Mouse (Mus musculus) embryonic facial prominence, embryonic 15.5 days (tissue): Measurements from ENCODE around the gene Cyp4f16. TPM values are rescaled to one million over a fixed set of nuclear protein-coding genes. Genes with fewer than 3 reads are reported as not detected.
"Not testable (repeated sequence)": the region's sequence is repeated elsewhere in the genome, so short reads cannot be mapped to it uniquely, and the experiment has no call there.

Experiments used
- ATAC-seq: fragments of 200-750 bp; cut with Nextera tagmentation; 2 replicates; pipeline ENCODE4 v1.8.0; 2017; ENCODE audit warnings: low read depth, moderate TSS enrichment; ENCODE audit not compliant: insufficient number of reproducible peaks, low FRiP score, low TSS enrichment
- H3K27ac ChIP-seq: fragments of 300-500 bp; sonication (generic); replicated peaks from 2 replicates; pipeline ENCODE4 v1.5.1; 2015; ENCODE audit warnings: mild to moderate bottlenecking, inconsistent platforms
- H3K27me3 ChIP-seq: fragments of 300-500 bp; sonication (generic); 2 replicates; pipeline ENCODE4 v1.6.1; 2015; ENCODE audit warnings: inconsistent platforms
- H3K36me3 ChIP-seq: fragments of 300-500 bp; sonication (generic); 2 replicates; pipeline ENCODE4 v1.6.1; 2015; ENCODE audit warnings: mild to moderate bottlenecking, inconsistent platforms
- H3K4me1 ChIP-seq: fragments of 300-500 bp; sonication (generic); 2 replicates; pipeline ENCODE4 v1.6.1; 2015; ENCODE audit warnings: inconsistent platforms
- H3K4me2 ChIP-seq: fragments of 300-500 bp; sonication (generic); replicated peaks from 2 replicates; pipeline ENCODE4 v1.6.1; 2015; ENCODE audit warnings: mild to moderate bottlenecking, inconsistent platforms
- H3K4me3 ChIP-seq: fragments of 300-500 bp; sonication (generic); replicated peaks from 2 replicates; pipeline ENCODE4 v1.5.1; 2015; ENCODE audit warnings: mild to moderate bottlenecking, inconsistent platforms
- H3K9ac ChIP-seq: fragments of 300-500 bp; sonication (generic); 2 replicates; pipeline ENCODE4 v1.6.1; 2015; ENCODE audit warnings: inconsistent platforms
- H3K9me3 ChIP-seq: fragments of 300-500 bp; sonication (generic); replicated peaks from 2 replicates; pipeline ENCODE4 v1.6.1; 2016; ENCODE audit warnings: inconsistent platforms
- WGBS: fragments of 180-500 bp; shearing (Covaris S2); methylation state at CpG from one replicate; pipeline ENCODE4 v1.1.7; 2015; 5-methylcytosine and 5-hydroxymethylcytosine counted together
- polyA plus RNA-seq: library from polyadenylated mRNA; unstranded; fragments of >200 nt; fragmentation: Nextera tagmentation; extraction: Ambion mirVana; gene quantifications from 2 replicates; pipeline ENCODE4 v1.2.1, GENCODE M21; 2015

The Cyp4f16 gene
- polyA plus RNA-seq, result 18.2 and 23.3 TPM in 2 replicates

DNA sequence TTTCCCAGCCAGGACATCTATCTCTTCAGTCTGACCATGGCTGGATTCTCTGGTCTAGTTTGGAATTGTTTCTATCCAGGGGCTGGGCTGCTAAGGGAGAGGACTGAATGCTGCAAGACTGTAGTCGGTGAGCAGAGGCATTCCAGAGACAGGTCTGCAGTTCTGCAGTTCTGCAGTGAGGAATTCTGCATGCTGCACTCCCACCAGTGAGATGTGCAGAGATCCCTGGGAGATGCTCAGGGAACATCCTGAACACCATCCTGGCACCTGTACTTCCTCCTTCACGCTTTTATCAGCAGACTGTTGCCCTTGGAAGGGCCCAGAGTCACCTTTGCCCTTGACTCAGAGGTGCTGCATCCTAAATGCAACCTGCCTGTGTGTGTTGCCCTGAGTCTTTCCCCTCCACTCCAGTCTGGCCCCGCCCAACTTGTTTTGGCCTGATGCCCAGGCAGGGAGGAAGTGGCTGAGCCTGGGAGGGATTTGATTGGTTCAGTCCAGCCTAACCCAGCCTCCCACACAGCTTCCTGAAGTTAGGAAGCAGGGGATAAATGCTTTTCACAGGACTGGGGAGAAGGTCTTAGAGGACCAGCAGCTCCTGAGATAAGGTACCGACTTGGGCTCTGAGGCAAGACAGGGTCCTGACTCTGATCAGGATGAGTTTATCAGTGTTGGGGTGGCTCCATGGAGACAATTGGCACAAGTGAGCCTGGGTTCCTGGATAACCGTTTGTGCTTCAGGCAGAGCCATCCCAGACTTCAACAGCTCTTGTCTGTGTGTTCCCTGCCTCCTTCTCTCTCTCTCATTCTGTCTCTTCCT is at the start of gene Cyp4f16:
Cyp4f16 (plus strand) TSS at position 508 of the 816 bp plus-strand sequence.
- peak within 1 kb of the TSS; percentile 55 for H3K4me3 ChIP-seq
- peak within 1 kb of the TSS; percentile 33; the same call in 1 of the 2 replicates for H3K9ac ChIP-seq
- 5% methylated on average over 5 of the region's 5 CpGs for WGBS

DNA sequence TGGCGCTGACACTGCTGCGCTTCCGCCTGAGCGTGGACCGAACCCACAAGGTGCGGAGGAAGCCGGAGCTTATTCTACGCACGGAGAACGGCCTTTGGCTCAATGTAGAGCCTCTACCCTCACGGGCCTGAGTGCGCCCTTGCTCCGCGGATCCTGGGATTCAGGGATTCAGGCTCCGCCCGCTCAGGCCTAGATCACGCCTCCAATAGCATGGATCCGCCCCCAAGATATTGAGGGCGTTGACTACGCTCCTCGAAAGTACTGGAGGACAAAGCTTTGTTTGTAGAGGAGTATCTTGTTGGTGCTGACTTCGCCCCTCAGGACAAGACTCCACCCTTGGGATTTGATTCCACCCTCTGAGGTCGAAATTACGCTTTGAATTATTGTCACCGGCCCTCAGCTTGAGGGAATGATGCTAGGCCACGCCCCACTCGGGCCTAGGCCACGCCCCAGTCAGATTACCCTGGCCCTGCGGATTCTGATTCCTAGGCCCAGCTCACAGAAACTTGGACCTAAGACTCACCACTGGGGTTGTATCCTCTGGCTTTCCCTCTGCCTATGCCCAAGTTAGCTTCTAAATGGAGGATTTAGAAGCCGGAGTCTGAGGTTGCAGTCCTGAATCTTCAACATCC is 43.9 kb upstream of the Cyp4f16 start:
- H3K4me3 ChIP-seq, result peak overlapping the region; percentile 41
- no peaks in the 10 kb centered on the region for H3K9me3 ChIP-seq
- H3K27ac ChIP-seq, result no peak overlapping the region
- H3K4me1 ChIP-seq, result peaks cover 10% of the 10 kb centered on the region
- 11% methylated on average over 30 of the region's 30 CpGs for WGBS
- peak; percentile 54; the same call in 1 of the 2 replicates for ATAC-seq
- H3K9ac ChIP-seq, result no peak overlapping the region
- peak overlapping the region; percentile 59 for H3K4me2 ChIP-seq
- H3K27me3 ChIP-seq, result 0 out of 2 replicates have a peak, but pooled peaks cover 2% of the 10 kb centered on the region
- H3K36me3 ChIP-seq, result no peaks in the 10 kb centered on the region

More for the DNA sequence above, at the start of gene Cyp4f16:
- peak within 1 kb of the TSS; percentile 65 for H3K4me2 ChIP-seq
- H3K27me3 ChIP-seq, H3K27ac ChIP-seq, H3K36me3 ChIP-seq, H3K4me1 ChIP-seq, H3K9me3 ChIP-seq: not testable (repeated sequence)
- ATAC-seq, result peak; percentile 93

DNA sequence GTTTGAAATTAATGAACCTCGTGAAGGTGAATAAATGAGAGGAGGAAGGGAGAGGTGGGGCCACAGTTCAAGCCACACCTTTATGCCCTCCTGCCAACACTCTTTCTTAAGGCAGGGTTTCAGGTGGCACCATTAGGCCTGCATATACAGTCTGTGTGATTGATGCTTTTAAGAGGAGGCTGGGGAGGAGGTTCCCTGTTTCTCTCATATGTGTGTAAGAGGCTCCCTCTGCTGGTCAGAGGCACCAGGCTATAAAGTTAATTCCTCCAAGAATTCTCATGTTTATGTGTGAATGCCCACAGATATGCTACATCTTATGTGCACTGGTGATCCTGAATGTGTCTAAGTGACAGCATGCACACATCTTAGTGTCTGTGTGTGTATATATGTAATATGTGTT is 41.8 kb upstream of the Cyp4f16 start:
- ATAC-seq, result 0 out of 2 replicates have a peak, but pooled peaks have one; percentile 72
- Histone ChIP-seq H3K27me3 (0 out of 2 replicates have a peak, but pooled peaks cover 1% of the 10 kb centered on the region), H3K9ac (no peak overlapping the region), H3K27ac (no peak overlapping the region), H3K4me1 (peaks cover 10% of the 10 kb centered on the region), H3K4me2 (no peak overlapping the region), H3K4me3 (no peak overlapping the region), H3K9me3 (no peaks in the 10 kb centered on the region), H3K36me3 (no peaks in the 10 kb centered on the region)
- 54% methylated on average over 1 of the region's 1 CpGs for WGBS

DNA sequence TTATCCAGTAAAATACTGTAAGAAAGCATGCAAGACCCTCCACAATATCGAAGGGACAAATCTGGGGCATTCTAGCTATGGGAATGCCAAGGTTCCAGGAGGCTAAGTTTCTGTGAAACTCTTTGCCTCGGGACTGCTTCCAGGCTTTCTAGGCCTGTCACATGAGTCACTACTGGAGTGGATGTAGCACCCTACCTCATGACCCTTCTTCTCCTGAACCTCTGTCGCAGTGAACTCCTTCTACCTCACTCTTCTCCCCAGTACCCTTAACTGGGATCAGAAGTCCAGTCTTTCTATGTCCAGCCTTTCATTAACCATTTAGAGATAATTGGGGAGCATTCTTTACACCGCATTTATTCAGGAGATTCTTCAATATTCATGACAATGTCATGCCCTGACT is 35.8 kb upstream of the Cyp4f16 start:
- H3K4me1 ChIP-seq, H3K9ac ChIP-seq, H3K27me3 ChIP-seq, H3K9me3 ChIP-seq, ATAC-seq, H3K27ac ChIP-seq, H3K4me3 ChIP-seq, H3K36me3 ChIP-seq, H3K4me2 ChIP-seq: not testable (repeated sequence)
- WGBS, result 78% methylated on average over 4 of the region's 4 CpGs

DNA sequence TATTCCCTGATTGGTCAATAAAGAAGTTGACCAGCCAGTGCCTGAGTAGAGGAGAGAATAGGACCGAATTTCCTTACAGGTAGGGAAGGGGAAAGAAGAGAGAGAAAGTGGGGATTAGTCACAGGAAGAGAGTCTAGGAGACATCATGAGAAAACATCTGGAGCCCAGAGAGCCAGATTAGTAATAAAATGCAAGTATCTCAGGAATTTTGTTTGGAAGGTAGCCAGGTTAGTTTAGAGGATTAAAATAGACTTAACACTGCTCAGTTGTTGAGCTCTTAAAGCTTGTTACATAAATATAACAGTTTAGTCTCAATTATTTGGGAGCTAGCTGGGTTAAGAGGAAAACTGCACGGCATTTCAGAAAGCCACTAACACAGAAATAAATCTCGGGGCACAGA is 35.3 kb upstream of the Cyp4f16 start:
- H3K9me3 ChIP-seq, result no peaks in the 10 kb centered on the region
- H3K4me1 ChIP-seq, result peaks cover 5% of the 10 kb centered on the region; the same call in 1 of the 2 replicates
- no peak overlapping the region for H3K9ac ChIP-seq
- WGBS, result 52% methylated on average over 3 of the region's 3 CpGs
- ATAC-seq, result no peak
- no peaks in the 10 kb centered on the region for H3K27me3 ChIP-seq
- H3K4me3 ChIP-seq, result no peak overlapping the region
- H3K4me2 ChIP-seq, result no peak overlapping the region
- no peaks in the 10 kb centered on the region for H3K36me3 ChIP-seq
- H3K27ac ChIP-seq, result no peak overlapping the region

DNA sequence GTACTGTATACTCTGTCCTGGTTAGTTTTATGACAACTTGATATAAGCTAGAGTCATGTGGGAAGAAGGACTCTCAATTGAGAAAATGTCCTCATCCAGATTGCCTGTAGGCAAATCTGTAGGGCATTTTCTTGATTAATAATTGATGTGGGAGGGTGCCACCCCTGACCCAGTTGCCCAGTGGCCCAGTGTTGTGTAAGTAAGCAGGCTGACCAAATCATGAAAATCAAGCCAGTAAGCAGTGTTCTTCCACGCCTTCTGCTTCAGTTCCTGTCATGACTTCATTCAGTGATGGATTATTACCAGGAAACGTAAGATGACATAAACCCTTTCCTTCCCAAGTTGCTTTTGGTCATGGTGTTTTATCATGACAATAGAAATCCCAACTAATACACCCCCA is 33.2 kb upstream of the Cyp4f16 start:
- Histone ChIP-seq H3K9ac (no peak overlapping the region), H3K4me1 (peaks cover 13% of the 10 kb centered on the region), H3K4me3 (no peak overlapping the region), H3K4me2 (no peak overlapping the region), H3K36me3 (no peaks in the 10 kb centered on the region), H3K27ac (no peak overlapping the region), H3K9me3 (no peaks in the 10 kb centered on the region), H3K27me3 (no peaks in the 10 kb centered on the region)
- WGBS, result 71% methylated on average over 2 of the region's 2 CpGs
- ATAC-seq, result no peak

DNA sequence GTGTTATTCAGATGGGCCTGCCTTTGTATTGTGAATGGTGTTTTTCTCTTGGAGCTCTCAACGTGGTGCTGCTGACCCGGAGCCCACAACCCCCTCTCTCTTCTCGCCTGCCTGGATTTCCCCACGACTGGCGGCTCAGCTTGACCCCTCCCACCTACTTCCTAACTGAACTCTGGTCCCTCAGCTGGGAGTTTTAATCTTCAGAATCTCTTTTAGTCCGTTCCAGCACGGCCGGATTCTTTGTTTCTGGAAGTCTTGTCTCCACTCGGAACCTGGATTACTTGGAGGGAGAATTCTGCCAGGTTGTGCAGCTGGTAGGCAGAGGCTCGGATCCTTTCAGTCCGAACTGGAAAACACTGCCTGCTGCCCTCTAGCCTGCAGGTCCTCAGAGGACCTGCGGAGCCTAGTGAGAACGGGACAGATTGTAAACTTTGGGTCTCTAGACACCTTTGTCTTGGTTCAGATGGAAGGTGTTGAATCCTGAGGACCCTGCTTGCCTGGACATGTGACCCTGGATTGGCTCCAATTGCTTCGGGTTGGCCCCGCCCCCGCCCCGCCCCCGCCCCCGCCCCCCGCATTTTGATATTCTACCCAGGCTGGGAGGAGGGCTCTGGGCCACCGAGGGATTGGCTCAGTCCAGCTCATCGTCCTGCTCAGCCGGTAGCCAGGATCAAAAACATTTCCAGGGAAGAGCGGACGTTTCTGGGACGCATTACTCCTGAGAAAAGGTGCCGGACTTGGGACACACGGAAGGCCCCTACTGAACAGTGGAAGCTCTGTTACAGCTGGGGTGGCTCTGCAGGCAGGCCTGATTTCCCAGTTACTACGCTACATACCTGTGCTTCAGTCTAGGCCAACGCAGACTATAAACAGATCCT is 30.3 kb upstream of the Cyp4f16 start, which contains the start of gene Cyp4f17:
Cyp4f17 (plus strand) TSS at position 200 of the 878 bp plus-strand sequence.
- no peaks in the 10 kb centered on the region for H3K9me3 ChIP-seq
- ATAC-seq, result peak; percentile 87
- peak within 1 kb of the TSS; percentile 82 for H3K4me2 ChIP-seq
- H3K27me3 ChIP-seq, result no peaks in the 10 kb centered on the region
- H3K36me3 ChIP-seq, result peaks cover 10% of the 10 kb centered on the region; the same call in 1 of the 2 replicates
- under 1% methylated on average over 30 of the region's 30 CpGs for WGBS
- H3K27ac ChIP-seq, result peak within 1 kb of the TSS; percentile 67
- H3K4me3 ChIP-seq, result peak within 1 kb of the TSS; percentile 56
- H3K4me1 ChIP-seq, result peaks cover 13% of the 10 kb centered on the region
- H3K9ac ChIP-seq, result peak within 1 kb of the TSS; percentile 42

DNA sequence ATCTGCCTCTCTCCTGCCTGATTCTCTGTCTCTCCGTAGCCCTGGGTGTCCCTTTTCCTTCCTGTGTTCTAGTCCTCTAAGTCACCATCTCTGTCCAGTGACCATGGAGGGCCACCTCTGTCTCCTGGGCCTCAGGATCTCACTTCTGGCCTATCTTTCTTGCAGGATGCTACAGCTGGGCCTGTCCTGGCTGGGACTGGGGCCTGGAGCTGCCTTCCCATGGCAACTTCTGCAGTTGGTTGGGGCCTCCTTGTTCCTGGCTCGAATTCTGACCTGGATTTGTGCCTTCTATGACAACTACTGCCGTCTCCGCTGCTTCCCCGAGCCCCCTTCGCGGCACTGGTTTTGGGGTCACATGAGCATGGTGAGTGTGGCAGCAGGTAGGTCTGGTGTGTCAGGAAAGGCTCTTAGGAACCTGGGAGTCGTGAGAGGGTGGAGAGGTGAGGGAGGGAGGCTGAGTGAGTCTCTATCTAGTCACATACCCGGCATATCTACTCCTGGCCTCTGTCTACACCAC is 29.6 kb upstream of the Cyp4f16 start:
- peak; percentile 22; the same call in 1 of the 2 replicates for ATAC-seq
- Histone ChIP-seq H3K4me1 (peaks cover 13% of the 10 kb centered on the region), H3K4me2 (peak overlapping the region; percentile 82), H3K9me3 (no peaks in the 10 kb centered on the region), H3K36me3 (peaks cover 10% of the 10 kb centered on the region; the same call in 1 of the 2 replicates), H3K27ac (peak overlapping the region; percentile 53), H3K4me3 (peak overlapping the region; percentile 56), H3K27me3 (no peaks in the 10 kb centered on the region), H3K9ac (peak overlapping the region; percentile 41)
- WGBS, result 21% methylated on average over 9 of the region's 9 CpGs

DNA sequence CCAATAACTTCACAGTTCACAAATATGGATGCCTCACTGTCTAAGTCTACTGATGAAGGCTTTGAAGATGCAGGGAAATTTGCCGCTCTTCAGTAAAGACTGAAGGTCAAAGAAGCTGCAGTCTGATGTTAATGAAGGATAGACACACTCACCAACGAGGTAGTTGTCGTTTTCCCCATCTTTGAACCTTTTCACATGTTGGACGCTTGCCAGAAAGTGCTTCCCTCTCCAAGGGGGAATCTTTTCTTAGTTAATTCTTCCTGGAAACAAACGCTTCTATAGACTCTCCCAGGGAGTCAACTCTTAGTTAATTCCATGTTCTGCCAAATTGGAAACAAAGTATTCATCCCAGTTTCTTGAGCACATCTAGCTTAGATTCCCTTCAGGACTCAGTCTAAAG is 20.2 kb upstream of the Cyp4f16 start:
- H3K27me3 ChIP-seq, result no peaks in the 10 kb centered on the region
- no peaks in the 10 kb centered on the region for H3K4me1 ChIP-seq
- no peak overlapping the region for H3K9ac ChIP-seq
- no peaks in the 10 kb centered on the region for H3K9me3 ChIP-seq
- no peaks in the 10 kb centered on the region for H3K36me3 ChIP-seq
- 66% methylated on average over 5 of the region's 5 CpGs for WGBS
- H3K4me3 ChIP-seq, result no peak overlapping the region
- no peak for ATAC-seq
- no peak overlapping the region for H3K27ac ChIP-seq
- no peak overlapping the region for H3K4me2 ChIP-seq

DNA sequence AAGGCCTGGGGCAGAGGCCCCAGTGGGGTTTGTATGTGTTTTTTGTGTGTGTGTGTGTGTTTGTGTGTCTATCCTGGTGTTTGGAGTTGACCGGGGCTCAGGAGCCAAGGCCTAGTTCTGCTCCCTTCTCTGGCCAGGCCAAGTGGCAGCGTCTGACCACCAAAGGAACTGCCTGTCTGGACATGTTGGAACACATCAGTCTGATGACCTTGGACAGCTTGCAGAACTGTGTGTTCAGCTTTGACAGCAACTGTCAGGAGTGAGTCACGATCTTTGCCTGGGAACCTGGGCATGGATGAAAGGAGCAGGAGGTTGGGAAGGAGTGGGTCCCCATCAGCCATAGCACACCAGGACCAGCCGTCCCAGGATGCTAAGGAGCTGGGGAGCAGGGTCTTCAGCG is 14.4 kb upstream of the Cyp4f16 start:
- no peak overlapping the region for H3K27ac ChIP-seq
- H3K9me3 ChIP-seq, result no peaks in the 10 kb centered on the region
- no peaks in the 10 kb centered on the region for H3K4me1 ChIP-seq
- H3K27me3 ChIP-seq, result no peaks in the 10 kb centered on the region
- no peak overlapping the region for H3K4me2 ChIP-seq
- ATAC-seq, result no peak
- no peak overlapping the region for H3K9ac ChIP-seq
- WGBS, result 81% methylated on average over 5 of the region's 5 CpGs
- H3K4me3 ChIP-seq, result no peak overlapping the region
- H3K36me3 ChIP-seq, result peaks cover 29% of the 10 kb centered on the region; the same call in 1 of the 2 replicates
